Mouse (Mus musculus): ENCODE measurements around the gene Hectd4. TPM values are rescaled to one million over a fixed set of nuclear protein-coding genes. Genes with fewer than 3 reads are reported as not detected.

The Hectd4 gene
- polyA plus RNA-seq, 1 experiment from 2014 or later = 3.0 TPM

GRCm38 (mm10) chr5:121331731-121332130, 111.7 kb downstream of the Hectd4 start:
- no peaks in the 10 kb centered on the region for H3K9me3 ChIP-seq (replicated peaks)
- H3K4me1 ChIP-seq (replicated peaks) = peaks cover 3% of the 10 kb centered on the region; the same call in 1 of the 2 replicates
- H3K4me3 ChIP-seq = no peak overlapping the region
- no peaks in the 10 kb centered on the region for H3K27me3 ChIP-seq
- 94% methylated on average over 10 of the region's 10 CpGs for WGBS
- H3K4me2 ChIP-seq = no peak overlapping the region
- H3K9ac ChIP-seq = no peak overlapping the region
- no peak for ATAC-seq (replicated peaks; ENCODE audit: insufficient number of reproducible peaks, insufficient read depth, low FRiP score, low read depth)
- H3K36me3 ChIP-seq = peaks cover 84% of the 10 kb centered on the region
- no peak overlapping the region for H3K27ac ChIP-seq

- Histone ChIP-seq H3K4me3 (no peak overlapping the region), H3K36me3 (peaks cover 87% of the 10 kb centered on the region), H3K27ac (no peak overlapping the region), H3K9ac (no peak overlapping the region), H3K4me1 (replicated peaks) (peaks cover 3% of the 10 kb centered on the region; the same call in 1 of the 2 replicates), H3K27me3 (no peaks in the 10 kb centered on the region), H3K4me2 (no peak overlapping the region), H3K9me3 (replicated peaks) (no peaks in the 10 kb centered on the region)
- 91% methylated on average over 9 of the region's 9 CpGs for WGBS
- no peak for ATAC-seq (replicated peaks; ENCODE audit: insufficient number of reproducible peaks, insufficient read depth, low FRiP score, low read depth)
These were observed 114.0 kb downstream of the Hectd4 start for GRCm38 (mm10) chr5:121333976-121334375.

GRCm38 (mm10) chr5:121334454-121334853, 114.4 kb downstream of the Hectd4 start:
- no peaks in the 10 kb centered on the region for H3K9me3 ChIP-seq (replicated peaks)
- no peak for ATAC-seq (replicated peaks; ENCODE audit: insufficient number of reproducible peaks, insufficient read depth, low FRiP score, low read depth)
- WGBS = 79% methylated on average over 5 of the region's 5 CpGs
- no peak overlapping the region for H3K9ac ChIP-seq
- H3K4me2 ChIP-seq = no peak overlapping the region
- H3K27me3 ChIP-seq = no peaks in the 10 kb centered on the region
- no peak overlapping the region for H3K4me3 ChIP-seq
- H3K4me1 ChIP-seq (replicated peaks) = no peaks in the 10 kb centered on the region
- H3K36me3 ChIP-seq = peaks cover 87% of the 10 kb centered on the region
- no peak overlapping the region for H3K27ac ChIP-seq

GRCm38 (mm10) chr5:121335426-121335825, 115.4 kb downstream of the Hectd4 start:
- H3K4me3 ChIP-seq = no peak overlapping the region
- H3K9me3 ChIP-seq (replicated peaks) = no peaks in the 10 kb centered on the region
- H3K36me3 ChIP-seq = peaks cover 89% of the 10 kb centered on the region
- no peak overlapping the region for H3K9ac ChIP-seq
- H3K4me1 ChIP-seq (replicated peaks) = no peaks in the 10 kb centered on the region
- no peaks in the 10 kb centered on the region for H3K27me3 ChIP-seq
- WGBS = 85% methylated on average over 4 of the region's 4 CpGs
- H3K27ac ChIP-seq = no peak overlapping the region
- no peak for ATAC-seq (replicated peaks; ENCODE audit: insufficient number of reproducible peaks, insufficient read depth, low FRiP score, low read depth)
- H3K4me2 ChIP-seq = no peak overlapping the region

GRCm38 (mm10) chr5:121336009-121336408, 116.0 kb downstream of the Hectd4 start:
- Histone ChIP-seq H3K4me1 (replicated peaks) (no peaks in the 10 kb centered on the region), H3K9ac (no peak overlapping the region), H3K9me3 (replicated peaks) (no peaks in the 10 kb centered on the region), H3K4me3 (no peak overlapping the region), H3K27me3 (no peaks in the 10 kb centered on the region), H3K36me3 (peaks cover 84% of the 10 kb centered on the region), H3K27ac (no peak overlapping the region), H3K4me2 (no peak overlapping the region)
- 61% methylated on average over 3 of the region's 3 CpGs for WGBS
- no peak for ATAC-seq (replicated peaks; ENCODE audit: insufficient number of reproducible peaks, insufficient read depth, low FRiP score, low read depth)

GRCm38 (mm10) chr5:121336776-121337175, 116.8 kb downstream of the Hectd4 start:
- Histone ChIP-seq H3K27ac (no peak overlapping the region), H3K9me3 (replicated peaks) (no peaks in the 10 kb centered on the region), H3K27me3 (no peaks in the 10 kb centered on the region), H3K4me3 (no peak overlapping the region), H3K4me2 (no peak overlapping the region), H3K9ac (no peak overlapping the region), H3K4me1 (replicated peaks) (no peaks in the 10 kb centered on the region), H3K36me3 (peaks cover 78% of the 10 kb centered on the region)
- WGBS = 91% methylated on average over 6 of the region's 6 CpGs
- no peak for ATAC-seq (replicated peaks; ENCODE audit: insufficient number of reproducible peaks, insufficient read depth, low FRiP score, low read depth)

GRCm38 (mm10) chr5:121339507-121340230, 119.7 kb downstream of the Hectd4 start:
- H3K9me3 ChIP-seq (replicated peaks) = no peaks in the 10 kb centered on the region
- no peaks in the 10 kb centered on the region for H3K4me1 ChIP-seq (replicated peaks)
- H3K36me3 ChIP-seq = peaks cover 79% of the 10 kb centered on the region
- no peak overlapping the region for H3K27ac ChIP-seq
- no peak for ATAC-seq (replicated peaks; ENCODE audit: insufficient number of reproducible peaks, insufficient read depth, low FRiP score, low read depth)
- 82% methylated on average over 7 of the region's 7 CpGs for WGBS
- no peak overlapping the region for H3K4me2 ChIP-seq
- no peak overlapping the region for H3K9ac ChIP-seq
- no peak overlapping the region for H3K4me3 ChIP-seq
- H3K27me3 ChIP-seq = no peaks in the 10 kb centered on the region

GRCm38 (mm10) chr5:121340965-121341473, 121.0 kb downstream of the Hectd4 start:
- Histone ChIP-seq H3K36me3 (peaks cover 81% of the 10 kb centered on the region), H3K9ac (no peak overlapping the region)
- no peak for ATAC-seq (replicated peaks; ENCODE audit: insufficient number of reproducible peaks, insufficient read depth, low FRiP score, low read depth)

DNA sequence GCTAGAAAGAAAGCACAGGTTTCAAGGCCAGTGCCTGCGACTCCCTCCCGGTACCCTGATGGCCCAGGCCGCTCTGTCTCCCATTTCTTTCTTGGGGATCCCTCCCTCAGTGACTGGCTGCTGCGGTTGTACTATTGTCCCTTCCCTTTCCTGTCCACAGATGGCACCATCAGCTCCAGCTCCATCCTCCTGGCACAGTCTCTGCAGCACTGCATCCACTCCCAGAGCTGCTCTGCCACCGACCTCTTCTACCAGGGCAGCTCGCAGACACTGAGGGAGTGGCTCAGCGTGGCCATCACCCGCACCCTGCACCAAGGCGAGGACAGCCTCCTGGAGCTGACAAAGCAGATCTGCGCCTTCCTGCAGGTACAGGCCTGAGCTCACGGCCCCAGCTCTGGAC, 122.5 kb downstream of the Hectd4 start:
- 89% methylated on average over 11 of the region's 11 CpGs for WGBS
- Histone ChIP-seq H3K4me1 (replicated peaks) (no peaks in the 10 kb centered on the region), H3K4me2 (no peak overlapping the region), H3K27ac (no peak overlapping the region), H3K27me3 (no peaks in the 10 kb centered on the region), H3K36me3 (peaks cover 74% of the 10 kb centered on the region), H3K9ac (no peak overlapping the region), H3K9me3 (replicated peaks) (no peaks in the 10 kb centered on the region), H3K4me3 (no peak overlapping the region)
- no peak for ATAC-seq (replicated peaks; ENCODE audit: insufficient number of reproducible peaks, insufficient read depth, low FRiP score, low read depth)

More at GRCm38 (mm10) chr5:121340965-121341473, 121.0 kb downstream of the Hectd4 start:
- no peaks in the 10 kb centered on the region for H3K4me1 ChIP-seq (replicated peaks)
- no peak overlapping the region for H3K4me2 ChIP-seq
- H3K4me3 ChIP-seq = no peak overlapping the region
- no peaks in the 10 kb centered on the region for H3K27me3 ChIP-seq
- WGBS = 46% methylated on average over 7 of the region's 7 CpGs
- H3K27ac ChIP-seq = no peak overlapping the region
- H3K9me3 ChIP-seq (replicated peaks) = no peaks in the 10 kb centered on the region

DNA sequence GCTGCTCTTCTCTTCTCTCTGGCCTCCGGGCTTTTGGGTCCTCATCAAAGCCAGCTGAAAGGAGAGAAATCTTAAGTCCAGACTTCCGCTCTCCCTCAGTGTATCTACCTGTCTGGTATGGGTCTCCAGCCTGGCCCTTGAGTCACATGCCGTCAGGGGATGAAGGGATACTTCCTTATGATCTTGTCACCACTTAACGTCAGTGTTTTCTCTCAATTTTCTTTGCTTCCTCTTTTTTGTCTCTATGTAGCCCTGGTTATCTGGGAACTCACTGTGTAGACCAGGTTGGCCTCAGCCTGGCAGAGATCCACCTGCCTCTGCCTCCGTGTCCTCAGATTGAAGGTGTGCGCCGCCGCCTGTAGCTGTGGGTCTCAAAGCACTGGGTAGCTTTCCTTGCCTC, 124.0 kb downstream of the Hectd4 start:
- Histone ChIP-seq H3K27me3 (no peaks in the 10 kb centered on the region), H3K9me3 (replicated peaks) (no peaks in the 10 kb centered on the region), H3K9ac (no peak overlapping the region), H3K4me2 (no peak overlapping the region), H3K4me1 (replicated peaks) (no peaks in the 10 kb centered on the region), H3K36me3 (peaks cover 69% of the 10 kb centered on the region), H3K4me3 (no peak overlapping the region), H3K27ac (no peak overlapping the region)
- ATAC-seq (replicated peaks; ENCODE audit: insufficient number of reproducible peaks, insufficient read depth, low FRiP score, low read depth) = no peak
- WGBS = 91% methylated on average over 8 of the region's 8 CpGs

DNA sequence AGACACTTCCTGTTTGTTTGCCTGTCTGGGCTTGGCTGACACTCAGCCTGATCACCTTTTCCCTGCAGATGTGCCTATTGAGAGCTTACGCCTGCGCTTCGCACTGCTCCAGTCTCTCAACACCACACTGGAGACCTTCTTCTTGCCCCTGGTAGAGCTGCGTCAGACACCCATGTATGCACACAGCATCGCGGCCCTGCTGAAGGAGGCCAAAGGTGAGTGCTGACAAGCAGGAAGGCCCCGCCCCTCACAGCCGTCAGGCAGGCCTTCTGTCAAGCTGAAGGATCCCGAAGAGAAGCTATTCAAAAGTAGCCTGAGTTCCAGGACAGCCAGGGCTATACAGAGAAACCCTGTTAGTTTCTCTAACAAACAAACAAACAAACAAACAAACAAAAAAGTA, 139.2 kb downstream of the Hectd4 start:
- Histone ChIP-seq H3K4me1 (replicated peaks) (no peaks in the 10 kb centered on the region), H3K4me3 (no peak overlapping the region), H3K4me2 (no peak overlapping the region), H3K9ac (no peak overlapping the region), H3K27ac (no peak overlapping the region), H3K27me3 (no peaks in the 10 kb centered on the region), H3K36me3 (peaks cover 87% of the 10 kb centered on the region), H3K9me3 (replicated peaks) (no peaks in the 10 kb centered on the region)
- 39% methylated on average over 9 of the region's 9 CpGs for WGBS
- no peak for ATAC-seq (replicated peaks; ENCODE audit: insufficient number of reproducible peaks, insufficient read depth, low FRiP score, low read depth)

GRCm38 (mm10) chr5:121361696-121362095, 141.7 kb downstream of the Hectd4 start:
- Histone ChIP-seq H3K9me3 (replicated peaks) (no peaks in the 10 kb centered on the region), H3K27ac (no peak overlapping the region), H3K4me2 (no peak overlapping the region), H3K4me3 (no peak overlapping the region), H3K27me3 (no peaks in the 10 kb centered on the region), H3K4me1 (replicated peaks) (no peaks in the 10 kb centered on the region), H3K9ac (no peak overlapping the region), H3K36me3 (peaks cover 94% of the 10 kb centered on the region)
- no peak for ATAC-seq (replicated peaks; ENCODE audit: insufficient number of reproducible peaks, insufficient read depth, low FRiP score, low read depth)
- WGBS = 84% methylated on average over 5 of the region's 5 CpGs
